Mouse (Mus musculus) heart, postnatal 36 days (tissue): Measurements from ENCODE around the gene Slc1a1. TPM values are rescaled to one million over a fixed set of nuclear protein-coding genes. Genes with fewer than 3 reads are reported as not detected.
A peak's percentile ranks its signal among the peaks of the same experiment; 100 is the strongest.

Experiments used
- DNase-seq, 2 experiments: peaks; one replicate each; pipeline ENCODE4 v3.0.0; 2021 to 2022
- intact Hi-C: fragments of 180-260 bp; cut with DNase I; formaldehyde crosslinking; loops from one replicate; pipeline ENCODE4 v1.15.1; 2025
- total RNA-seq, 2 experiments: library from RNA; stranded (reverse); gene quantifications; 2 replicates each; pipeline ENCODE4 v1.2.3; 2021

Gene Slc1a1
- 1 to 10 TPM in 1 of 2 experiments, under 1 TPM in 1; 0.95 to 1.3 TPM for total RNA-seq

- peak; percentile 30 to 44 for DNase-seq
Observed at GRCm38 (mm10) chr19:28834798-28835499, at the start of gene Slc1a1. TSS of gene Slc1a1 (plus strand) at chr19:28835049.

DNA sequence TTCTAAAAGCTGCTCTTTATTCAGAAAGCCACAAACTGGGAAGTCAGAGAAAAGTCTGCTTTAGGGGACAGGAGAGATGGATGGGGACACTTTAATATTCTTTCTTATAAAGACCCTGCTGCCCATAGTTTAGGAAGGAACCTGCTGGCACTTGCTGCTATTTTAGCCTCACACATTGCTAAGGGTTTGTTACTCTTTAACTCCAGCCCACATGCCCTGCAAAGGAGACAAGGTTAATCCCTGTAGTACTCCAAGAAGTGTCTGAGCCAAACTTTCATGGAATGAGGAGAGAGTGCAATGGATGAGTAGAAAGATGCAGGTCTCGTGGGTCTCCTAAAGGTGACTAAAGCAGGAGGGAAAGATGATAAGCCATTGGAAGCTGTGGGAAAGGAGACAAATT, 44.7 kb upstream of the Slc1a1 start:
- intact Hi-C loops: no loop called here
- no peak for DNase-seq

More at GRCm38 (mm10) chr19:28834798-28835499, at the start of gene Slc1a1:
- intact Hi-C loops: no loop called here

- no peak for DNase-seq
- intact Hi-C loops: no loop called here
Observed at GRCm38 (mm10) chr19:28793307-28793706, 41.5 kb upstream of the Slc1a1 start.

GRCm38 (mm10) chr19:28796146-28796848, 38.6 kb upstream of the Slc1a1 start:
- DNase-seq: no peak
- intact Hi-C loops: no loop called here

- no peak for DNase-seq
- intact Hi-C loops: no loop called here
Observed at GRCm38 (mm10) chr19:28796966-28797365, 37.9 kb upstream of the Slc1a1 start.

DNA sequence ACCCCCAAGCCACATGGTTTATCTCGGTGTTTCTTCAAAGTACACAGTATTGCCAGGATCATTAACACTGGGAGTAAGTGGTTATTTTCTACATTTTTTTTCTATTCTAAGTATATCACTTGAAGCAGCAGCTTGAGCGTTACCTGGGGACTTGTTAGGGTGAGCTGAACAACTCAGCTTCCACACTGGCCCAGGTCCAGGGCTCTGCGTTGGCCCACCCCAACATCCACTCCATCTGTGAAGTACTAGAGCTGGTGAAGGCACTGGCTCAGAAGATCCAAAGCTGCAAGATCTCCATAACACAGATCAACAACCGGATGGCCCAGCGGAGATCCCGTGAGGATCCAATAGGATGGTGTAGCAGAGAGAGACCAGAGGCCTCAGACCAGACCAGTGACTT, 37.2 kb upstream of the Slc1a1 start:
- no peak for DNase-seq
- intact Hi-C loops: no loop called here

DNA sequence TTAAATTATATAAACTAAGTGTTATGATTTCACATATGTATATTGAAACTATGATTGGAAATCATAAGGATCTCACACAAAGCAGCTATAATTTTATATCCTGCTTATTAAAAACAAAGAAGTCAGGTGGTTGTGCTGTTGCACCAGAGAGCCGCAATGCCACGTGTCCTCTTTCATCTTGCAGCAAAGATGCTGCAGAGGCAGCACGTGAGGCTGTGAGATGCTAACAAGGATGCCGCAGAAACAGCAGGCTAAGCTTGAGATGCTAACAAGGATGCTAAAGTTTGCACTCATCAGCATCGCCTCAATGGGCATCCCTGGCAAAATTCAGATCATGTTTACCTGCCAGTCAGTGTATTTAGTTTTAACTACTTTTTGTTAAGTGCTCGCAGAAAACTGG, 34.4 kb upstream of the Slc1a1 start:
- intact Hi-C loops: no loop called here
- no peak for DNase-seq

GRCm38 (mm10) chr19:28806276-28806675, 28.6 kb upstream of the Slc1a1 start:
- no peak for DNase-seq
- intact Hi-C loops: no loop called here

- intact Hi-C loops: no loop called here
- no peak for DNase-seq
Observed at GRCm38 (mm10) chr19:28806821-28807496, 27.9 kb upstream of the Slc1a1 start.

DNA sequence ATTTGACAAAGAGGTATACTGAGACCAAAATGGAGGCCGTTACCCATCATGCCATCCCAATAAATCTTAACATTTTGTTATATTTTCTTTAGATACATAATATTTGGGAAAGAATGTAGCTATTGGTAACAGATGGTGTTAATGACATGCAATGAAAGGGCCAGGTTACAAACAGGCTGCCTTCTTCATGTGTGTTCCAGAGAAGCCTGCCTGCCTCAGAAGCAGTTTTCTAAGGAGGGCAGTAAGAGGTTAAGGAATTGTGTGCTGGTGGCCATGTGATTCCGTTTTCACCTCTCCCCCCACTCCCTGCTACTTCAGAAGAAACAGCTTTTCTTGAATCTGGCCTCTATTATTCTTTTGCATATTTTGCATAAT, 27.4 kb upstream of the Slc1a1 start:
- no peak for DNase-seq
- intact Hi-C loops: no loop called here

GRCm38 (mm10) chr19:28818286-28818685, 16.6 kb upstream of the Slc1a1 start:
- no peak for DNase-seq
- intact Hi-C loops: no loop called here

GRCm38 (mm10) chr19:28827697-28828328, 7.0 kb upstream of the Slc1a1 start:
- intact Hi-C loops: no loop called here
- peak in 1 of 2 experiments; percentile 2 for DNase-seq

DNA sequence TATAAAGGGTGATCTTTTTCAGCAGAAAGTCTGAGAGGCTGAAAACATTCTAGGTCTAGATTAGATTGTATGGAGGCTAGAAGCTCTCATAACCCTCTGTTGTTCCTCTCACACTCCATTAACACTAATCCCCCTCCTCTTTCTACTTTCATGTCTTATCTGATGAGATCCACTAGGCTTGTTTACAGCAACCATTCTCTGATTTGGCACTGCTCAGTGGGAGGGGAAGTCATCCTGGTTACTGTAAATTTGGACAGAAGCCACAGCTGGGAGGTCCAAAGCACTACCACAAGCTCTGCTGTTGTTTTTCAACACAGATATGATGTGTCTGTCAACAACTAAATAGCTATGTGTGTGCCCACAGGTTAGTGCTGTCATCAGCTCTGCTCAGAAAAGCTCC, 3.5 kb upstream of the Slc1a1 start:
- no peak for DNase-seq
- intact Hi-C loops: no loop called here

GRCm38 (mm10) chr19:28832605-28833004, 2.2 kb upstream of the Slc1a1 start:
- DNase-seq: no peak
- intact Hi-C loops: no loop called here

- intact Hi-C loops: no loop called here
- DNase-seq: no peak
Observed at GRCm38 (mm10) chr19:28834388-28834787, 461 bp upstream of the Slc1a1 start.

DNA sequence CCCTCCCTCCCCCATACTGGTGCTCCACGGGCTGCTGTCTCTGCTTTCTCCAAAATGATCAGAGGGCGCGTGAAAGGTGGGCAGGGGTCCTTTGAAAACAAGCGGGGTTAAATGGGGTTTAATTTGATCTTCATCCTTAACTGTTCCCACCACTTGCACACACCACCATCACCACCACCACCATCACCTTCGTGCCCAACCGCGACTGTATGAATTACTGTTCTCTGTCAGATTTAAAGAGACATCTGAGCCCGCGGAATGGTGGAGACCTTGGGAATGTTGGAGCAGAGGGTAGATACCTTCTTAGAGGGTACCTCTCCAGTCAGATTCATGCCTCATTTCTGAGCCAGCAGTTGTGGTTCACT, 633 bp downstream of the Slc1a1 start:
- no peak for DNase-seq
- intact Hi-C loops: no loop called here

GRCm38 (mm10) chr19:28836116-28836515, 1.3 kb downstream of the Slc1a1 start:
- DNase-seq: no peak
- intact Hi-C loops: no loop called here

DNA sequence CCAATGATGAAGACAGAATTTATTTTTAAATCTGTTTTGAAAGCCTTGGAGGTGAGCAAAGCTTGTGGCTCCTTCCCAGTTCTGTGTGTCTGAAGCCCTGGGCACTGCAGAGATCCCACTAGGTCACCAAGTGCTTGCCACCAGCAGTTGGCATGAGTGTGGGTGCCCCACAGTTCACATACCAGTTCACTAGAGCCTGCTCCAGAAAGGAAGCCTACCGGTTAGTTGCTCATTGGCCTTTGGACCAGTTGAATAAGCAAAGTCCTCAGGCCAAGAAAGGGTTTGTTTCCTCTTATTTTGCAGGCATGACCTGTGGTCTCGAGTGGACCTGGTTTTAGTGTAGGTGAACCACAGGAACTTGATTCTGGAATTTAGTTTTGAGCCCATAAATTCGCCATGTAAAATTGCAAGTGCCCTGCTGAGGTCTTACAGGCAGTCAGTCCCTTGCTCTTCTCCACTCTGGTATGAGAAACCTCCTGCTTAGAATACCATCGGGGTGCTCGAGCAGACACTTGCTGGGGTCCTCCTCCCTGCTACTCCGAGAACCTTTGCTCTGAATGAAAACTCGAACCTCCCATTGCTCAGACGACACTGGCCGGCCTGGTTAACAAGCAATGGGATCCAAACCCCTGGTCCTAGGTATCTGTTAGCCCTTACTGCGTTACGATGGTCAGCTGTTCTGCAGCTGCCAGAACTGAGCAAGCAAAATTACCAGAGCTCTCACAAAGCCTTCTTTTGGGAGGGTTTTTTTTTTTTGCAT, 2.0 kb downstream of the Slc1a1 start:
- DNase-seq: no peak
- intact Hi-C loops: no loop called here

DNA sequence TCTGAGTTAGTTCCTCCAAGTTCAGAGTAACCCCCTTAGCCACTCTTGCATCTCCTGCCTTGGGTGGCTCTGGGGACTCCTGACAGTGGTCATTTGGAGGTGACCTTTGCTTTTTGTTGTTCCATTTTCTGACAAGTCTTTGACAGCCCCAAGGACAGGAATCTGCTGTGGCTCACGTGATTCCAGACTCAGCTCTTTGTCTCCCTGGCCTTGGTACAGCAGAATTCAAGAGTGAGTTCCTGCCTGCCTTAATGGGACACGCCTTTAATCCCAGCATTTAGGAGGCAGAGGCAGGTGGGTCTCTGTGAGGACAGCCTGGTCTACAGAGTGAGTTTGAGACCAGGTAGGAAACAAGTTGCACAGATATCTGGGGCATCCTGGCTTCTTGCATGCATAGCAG, 3.9 kb downstream of the Slc1a1 start:
- DNase-seq: no peak
- intact Hi-C loops: no loop called here

DNA sequence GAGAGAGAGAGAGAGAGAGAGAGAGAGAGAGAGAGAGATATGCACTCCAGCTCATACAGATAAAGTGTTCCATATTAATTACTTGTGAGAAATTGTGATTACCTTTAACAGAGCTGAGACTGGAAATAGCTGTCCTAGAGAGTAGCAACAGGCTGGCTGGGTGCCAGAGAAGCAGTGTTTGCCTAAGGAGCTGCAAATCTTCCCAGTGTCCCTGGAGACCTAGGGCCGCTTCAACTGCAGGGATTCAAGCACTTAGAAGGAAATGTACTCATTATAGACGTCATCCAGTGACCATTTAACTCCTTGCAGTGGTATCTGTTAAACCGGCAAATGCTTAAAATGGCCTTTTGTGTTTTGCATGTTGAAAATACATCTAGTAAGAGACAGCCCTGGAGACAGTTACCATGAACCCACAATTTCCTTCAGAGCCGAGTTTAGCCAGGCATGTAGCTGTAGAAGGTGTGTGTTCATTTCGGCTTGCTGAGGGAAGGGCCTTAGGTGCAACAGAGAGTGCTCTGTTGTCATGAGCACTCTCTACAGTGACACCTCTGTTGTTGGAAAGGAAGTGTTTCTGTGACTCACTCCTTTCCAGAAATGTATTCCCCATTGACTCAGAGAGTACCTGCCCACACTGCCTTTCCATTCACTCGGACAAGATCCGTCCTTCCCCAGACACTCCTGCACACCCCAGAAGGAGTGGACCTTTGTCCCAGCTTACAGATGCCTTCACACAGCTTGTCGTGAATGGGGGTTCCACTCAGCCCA, 10.3 kb downstream of the Slc1a1 start:
- peak; percentile 6 to 10 for DNase-seq
- intact Hi-C loops: no loop called here
